Mouse (Mus musculus): ENCODE results near the gene Aicda.

The Aicda gene

GRCm38 (mm10) chr6:122601615-122602014, 48.0 kb downstream of the Aicda start:
- DNase-seq: no peak

DNA sequence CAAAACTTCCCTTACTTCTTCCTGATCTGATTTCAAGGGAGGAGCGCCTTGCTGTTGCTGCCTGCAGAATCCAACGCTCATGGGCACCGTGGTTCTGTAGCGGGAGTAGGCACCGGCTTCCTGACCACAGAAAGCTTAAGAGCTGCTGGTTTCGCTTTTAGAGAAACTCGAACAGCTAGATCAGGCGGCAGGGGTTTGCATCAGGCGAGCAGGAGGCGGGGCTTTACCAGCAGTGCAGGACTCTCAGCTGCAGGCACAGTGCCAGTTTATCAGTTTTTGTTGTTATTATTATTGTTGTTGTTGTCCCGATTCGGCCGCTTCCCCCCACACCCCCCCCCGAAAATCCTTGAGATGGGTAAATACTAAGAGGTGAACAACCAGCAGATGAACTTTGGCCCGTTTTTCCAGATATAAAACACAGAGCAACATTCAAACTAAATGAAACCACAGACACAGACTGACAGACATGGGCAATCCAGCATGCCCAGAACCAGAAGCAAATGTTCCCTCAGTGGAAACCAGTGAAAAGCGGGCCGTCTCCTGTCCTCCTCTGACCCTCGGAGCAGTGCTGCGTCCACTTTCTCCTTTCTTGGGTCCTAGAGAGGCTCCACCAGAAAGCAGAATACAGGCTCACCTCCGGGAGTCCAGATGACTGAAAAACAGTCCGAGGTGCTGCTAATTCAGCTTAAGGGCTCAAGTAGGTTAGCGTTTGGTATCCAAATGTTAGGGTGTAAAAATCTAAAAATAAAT, 48.8 kb downstream of the Aicda start, which contains the start of gene Apobec1:
TSS of gene Apobec1 (minus strand) at position 203 of the 750 bp plus-strand sequence.
- DNase-seq: peak; percentile 83 to 85

DNA sequence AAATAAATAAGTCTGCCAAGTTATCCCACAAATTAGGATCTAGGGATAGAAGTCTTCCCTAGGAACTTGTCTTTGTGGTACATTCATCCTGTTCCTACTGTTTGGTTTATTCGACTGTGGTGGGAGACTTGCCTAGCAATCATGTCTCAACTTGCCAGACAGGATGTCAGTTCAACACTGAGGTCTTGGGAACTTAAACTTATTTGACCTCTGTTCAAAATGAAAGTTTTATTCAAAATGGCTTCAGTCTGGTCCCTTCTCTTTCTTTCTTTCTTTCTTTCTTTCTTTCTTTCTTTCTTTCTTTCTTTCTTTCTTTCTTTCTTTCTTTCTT, 49.4 kb downstream of the Aicda start:
- DNase-seq: no peak

DNA sequence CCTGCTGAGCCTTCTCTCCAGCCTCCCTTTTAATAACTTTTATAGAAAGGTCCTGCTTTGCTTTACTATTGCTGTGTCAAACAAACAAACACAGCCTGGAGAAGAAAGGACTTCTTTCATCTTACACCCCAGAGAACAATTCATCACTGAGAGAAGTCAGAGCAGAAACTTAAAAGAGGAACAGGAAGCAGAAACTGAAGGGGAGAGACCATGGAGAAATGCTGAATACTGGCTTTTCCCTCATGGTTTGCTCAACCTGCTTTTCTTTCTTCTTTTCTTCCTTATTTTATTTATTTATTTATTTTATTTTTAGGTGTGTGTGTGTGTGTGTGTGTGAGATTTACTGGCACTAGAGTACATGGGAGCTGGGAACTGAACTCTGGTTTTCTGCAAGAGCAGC, 50.7 kb downstream of the Aicda start:
- no peak for DNase-seq

GRCm38 (mm10) chr6:122605483-122605882, 51.9 kb downstream of the Aicda start:
- DNase-seq: no peak

- no peak for DNase-seq
These were observed 53.1 kb downstream of the Aicda start for GRCm38 (mm10) chr6:122606661-122607060.

- DNase-seq: no peak
These were observed 54.1 kb downstream of the Aicda start for GRCm38 (mm10) chr6:122607700-122608099.

GRCm38 (mm10) chr6:122608434-122609376, 55.1 kb downstream of the Aicda start:
- no peak for DNase-seq

GRCm38 (mm10) chr6:122609377-122609728, 55.8 kb downstream of the Aicda start:
- DNase-seq: no peak

GRCm38 (mm10) chr6:122609771-122610170, 56.2 kb downstream of the Aicda start, which contains the start of gene Gdf3:
Gene Gdf3 (minus strand): TSS chr6:122610087.
- no peak for DNase-seq

DNA sequence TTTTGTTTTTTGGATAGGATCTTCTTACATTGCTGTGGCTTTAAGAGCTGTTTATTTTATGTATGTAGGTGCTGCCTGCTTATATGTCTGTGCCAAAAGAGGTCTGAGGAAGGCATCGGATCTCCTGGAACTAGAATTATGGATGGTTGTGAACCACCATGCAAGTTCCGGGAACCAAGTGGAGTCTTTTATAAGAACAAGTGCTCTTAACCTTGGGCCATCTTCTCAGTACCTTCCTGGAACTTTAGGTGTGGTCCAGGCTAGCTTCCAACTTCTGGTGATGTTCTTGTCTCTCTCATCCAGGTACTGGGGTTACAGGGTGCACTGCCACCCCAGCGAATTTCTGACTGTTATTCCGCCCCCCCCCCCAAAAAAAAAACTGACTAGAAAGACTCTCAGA, 58.8 kb downstream of the Aicda start:
- DNase-seq: no peak
